Mouse (Mus musculus): ENCODE data around the gene Slc7a10.

- no peak for TF ChIP-seq NANOG (IDR thresholded peaks at IDR 0.05; ENCODE audit: borderline replicate concordance, low read length)
- TF ChIP-seq CTCF (conservative IDR thresholded peaks at IDR 0.05; ENCODE audit: low read length), result peak; percentile 85
These were observed 44.1 kb downstream of the Slc7a10 start for GRCm38 (mm10) chr7:35230333-35230732.

All from E14TG2a.4 (cell line).